Mouse (Mus musculus) cerebellum, postnatal 36 days (tissue): ENCODE measurements around the gene Wnk2.
A peak's percentile ranks its signal among the peaks of the same experiment; 100 is the strongest.

Experiments used
- DNase-seq, 2 experiments: peaks; one replicate each; pipeline ENCODE4 v3.0.0; 2021 to 2022; ENCODE audit warnings: mixed read lengths in 2 of 2

The Wnk2 gene

GRCm38 (mm10) chr13:49140567-49140966, 7.2 kb downstream of the Wnk2 start:
- no peak for DNase-seq

- no peak for DNase-seq
These were observed 13.3 kb downstream of the Wnk2 start for GRCm38 (mm10) chr13:49134491-49134890.

- DNase-seq = peak; percentile 66 to 70
These were observed 14.7 kb downstream of the Wnk2 start for GRCm38 (mm10) chr13:49133125-49133524.

GRCm38 (mm10) chr13:49131946-49132687, 15.7 kb downstream of the Wnk2 start:
- DNase-seq = no peak

- DNase-seq = no peak
These were observed 16.4 kb downstream of the Wnk2 start for GRCm38 (mm10) chr13:49131342-49131855.

- DNase-seq = peak in 1 of 2 experiments; percentile 46
These were observed 18.0 kb downstream of the Wnk2 start for GRCm38 (mm10) chr13:49129845-49130244.

GRCm38 (mm10) chr13:49129154-49129553, 18.7 kb downstream of the Wnk2 start:
- DNase-seq = no peak

- peak in 1 of 2 experiments; percentile 43 for DNase-seq
These were observed 19.8 kb downstream of the Wnk2 start for GRCm38 (mm10) chr13:49127844-49128631.

GRCm38 (mm10) chr13:49122106-49122505, 25.7 kb downstream of the Wnk2 start:
- no peak for DNase-seq

GRCm38 (mm10) chr13:49117563-49117962, 30.3 kb downstream of the Wnk2 start:
- no peak for DNase-seq

- DNase-seq = no peak
These were observed 32.9 kb downstream of the Wnk2 start for GRCm38 (mm10) chr13:49114921-49115320.

- DNase-seq = no peak
These were observed 33.7 kb downstream of the Wnk2 start for GRCm38 (mm10) chr13:49114116-49114515.

GRCm38 (mm10) chr13:49113345-49113744, 34.5 kb downstream of the Wnk2 start:
- no peak for DNase-seq

GRCm38 (mm10) chr13:49112652-49113051, 35.2 kb downstream of the Wnk2 start:
- no peak for DNase-seq

GRCm38 (mm10) chr13:49109665-49110064, 38.1 kb downstream of the Wnk2 start:
- DNase-seq = no peak

GRCm38 (mm10) chr13:49108119-49108846, 39.5 kb downstream of the Wnk2 start:
- no peak for DNase-seq

- DNase-seq = no peak
These were observed 43.9 kb downstream of the Wnk2 start for GRCm38 (mm10) chr13:49103913-49104312.

- no peak for DNase-seq
These were observed 44.6 kb downstream of the Wnk2 start for GRCm38 (mm10) chr13:49103235-49103634.

- peak in 1 of 2 experiments; percentile 40 for DNase-seq
These were observed 47.4 kb downstream of the Wnk2 start for GRCm38 (mm10) chr13:49100417-49100816.

- DNase-seq = no peak
These were observed 51.0 kb downstream of the Wnk2 start for GRCm38 (mm10) chr13:49096826-49097225.

GRCm38 (mm10) chr13:49094667-49095066, 53.1 kb downstream of the Wnk2 start:
- DNase-seq = no peak

GRCm38 (mm10) chr13:49093471-49093891, 54.3 kb downstream of the Wnk2 start:
- DNase-seq = peak; percentile 65 to 70

- no peak for DNase-seq
These were observed 55.2 kb downstream of the Wnk2 start for GRCm38 (mm10) chr13:49092596-49092995.
